Mouse (Mus musculus) hindbrain, postnatal 0 days (tissue): ENCODE measurements around the gene Hspb1. TPM values are rescaled to one million over a fixed set of nuclear protein-coding genes. Genes with fewer than 3 reads are reported as not detected.

Source experiments
- ATAC-seq: fragments of 200-750 bp; cut with Nextera tagmentation; 2 replicates; pipeline ENCODE4 v1.8.0; 2017; ENCODE audit warnings: mild to moderate bottlenecking, moderate TSS enrichment, moderate library complexity
- DNase-seq: peaks from one replicate; pipeline ENCODE4 v3.0.0-alpha.2; 2015; ENCODE audit warnings: low spot score
- H3K27ac ChIP-seq: fragments of 300-500 bp; sonication (generic); 2 replicates; pipeline ENCODE4 v1.5.1; 2014; ENCODE audit warnings: mild to moderate bottlenecking
- H3K27me3 ChIP-seq: fragments of 300-500 bp; sonication (generic); 2 replicates; pipeline ENCODE4 v1.6.1; 2014; ENCODE audit warnings: low read length, mixed read lengths; ENCODE audit not compliant: insufficient read depth
- H3K36me3 ChIP-seq: fragments of 300-500 bp; sonication (generic); 2 replicates; pipeline ENCODE4 v1.6.1; 2014; ENCODE audit warnings: low read length, mixed read lengths; ENCODE audit not compliant: insufficient read depth
- H3K4me1 ChIP-seq: fragments of 300-500 bp; sonication (generic); 2 replicates; pipeline ENCODE4 v1.6.1; 2014; ENCODE audit warnings: antibody characterized with exemption, low read length, mixed read lengths; ENCODE audit not compliant: insufficient read depth
- H3K4me2 ChIP-seq: fragments of 300-500 bp; sonication (generic); 2 replicates; pipeline ENCODE4 v1.6.1; 2014; ENCODE audit warnings: low read depth, mild to moderate bottlenecking, low read length, moderate library complexity, mixed read lengths
- H3K4me3 ChIP-seq: fragments of 300-500 bp; sonication (generic); 2 replicates; pipeline ENCODE4 v1.5.1; 2014; ENCODE audit warnings: low read length
- H3K9ac ChIP-seq: fragments of 300-500 bp; sonication (generic); replicated peaks from 2 replicates; pipeline ENCODE4 v1.6.1; 2014; ENCODE audit warnings: mild to moderate bottlenecking, low read length, moderate library complexity, mixed read lengths
- H3K9me3 ChIP-seq: fragments of 300-500 bp; sonication (generic); 2 replicates; pipeline ENCODE4 v1.6.1; 2016; ENCODE audit warnings: low read length, mixed read lengths
- CTCF ChIP-seq: IDR thresholded peaks from 2 replicates; pipeline ENCODE4 v1.5.1; 2016; ENCODE audit warnings: antibody characterized with exemption, control low read depth, low read depth
- WGBS: fragments of 180-500 bp; shearing (Covaris S2); extraction: QIAGEN DNeasy Blood & Tissue Kit; methylation state at CpG from one replicate; pipeline ENCODE4 v1.1.7; 2014; 5-methylcytosine and 5-hydroxymethylcytosine counted together
- polyA plus RNA-seq: library from polyadenylated mRNA; unstranded; fragments of >200 nt; fragmentation: Nextera tagmentation; extraction: Ambion mirVana; gene quantifications from 2 replicates; pipeline ENCODE4 v1.2.1, GENCODE M21; 2015
- total RNA-seq: library from RNA; depleted of rRNA; stranded (reverse); fragments of >200 nt; gene quantifications from 2 replicates; pipeline ENCODE4 v1.2.3, GENCODE M21; 2014

Hspb1 gene
- total and polyA plus RNA-seq, 2 experiments from 2014 or later: 28.0 to 29.6 TPM

GRCm38 (mm10) chr5:135931526-135931925, 43.8 kb downstream of the Hspb1 start:
- no peak for ATAC-seq
- Histone ChIP-seq H3K36me3 (peaks cover 23% of the 10 kb centered on the region; the same call in 1 of the 2 replicates), H3K4me2 (peak overlapping the region; percentile 54)

GRCm38 (mm10) chr5:135932359-135932758, 44.6 kb downstream of the Hspb1 start:
- H3K36me3 ChIP-seq: peaks cover 19% of the 10 kb centered on the region; the same call in 1 of the 2 replicates
- H3K4me3 ChIP-seq: peak overlapping the region; percentile 49
- WGBS: 42% methylated on average over 2 of the region's 2 CpGs
- no peaks in the 10 kb centered on the region for H3K9me3 ChIP-seq
- H3K9ac ChIP-seq: peak overlapping the region; percentile 75
- TF ChIP-seq CTCF: peak; percentile 10; the same call in 1 of the 2 replicates
- H3K27me3 ChIP-seq: no peaks in the 10 kb centered on the region
- no peak overlapping the region; the same call in 1 of the 2 replicates for H3K27ac ChIP-seq
- DNase-seq (peak; percentile 74), ATAC-seq (no peak)
- H3K4me2 ChIP-seq: peak overlapping the region; percentile 54
- peaks cover 16% of the 10 kb centered on the region for H3K4me1 ChIP-seq

More at GRCm38 (mm10) chr5:135931526-135931925, 43.8 kb downstream of the Hspb1 start:
- TF ChIP-seq CTCF: no peak
- no peak for DNase-seq
- H3K9me3 ChIP-seq: no peaks in the 10 kb centered on the region
- no peaks in the 10 kb centered on the region for H3K27me3 ChIP-seq
- peak overlapping the region; percentile 6; the same call in 1 of the 2 replicates for H3K4me3 ChIP-seq
- H3K4me1 ChIP-seq: peaks cover 16% of the 10 kb centered on the region
- H3K9ac ChIP-seq: no peak overlapping the region; the same call in 1 of the 2 replicates
- H3K27ac ChIP-seq: no peak overlapping the region
- WGBS: 83% methylated on average over 9 of the region's 9 CpGs

- H3K4me3 ChIP-seq: peak overlapping the region; percentile 49
- WGBS: 8% methylated on average over 12 of the region's 12 CpGs
- H3K9me3 ChIP-seq: no peaks in the 10 kb centered on the region
- peaks cover 17% of the 10 kb centered on the region; the same call in 1 of the 2 replicates for H3K36me3 ChIP-seq
- H3K4me2 ChIP-seq: peak overlapping the region; percentile 54
- peak overlapping the region; percentile 98 for H3K27ac ChIP-seq
- TF ChIP-seq CTCF: no peak
- DNase-seq: no peak
- peak overlapping the region; percentile 75 for H3K9ac ChIP-seq
- H3K27me3 ChIP-seq: no peaks in the 10 kb centered on the region
- peaks cover 16% of the 10 kb centered on the region for H3K4me1 ChIP-seq
- ATAC-seq: no peak
These were observed 45.6 kb downstream of the Hspb1 start for GRCm38 (mm10) chr5:135933222-135933899.

- TF ChIP-seq CTCF: no peak
- peak overlapping the region; percentile 49 for H3K4me3 ChIP-seq
- 1% methylated on average over 34 of the region's 35 CpGs for WGBS
- peak; percentile 78 for ATAC-seq
- H3K27me3 ChIP-seq: no peaks in the 10 kb centered on the region
- peaks cover 16% of the 10 kb centered on the region for H3K4me1 ChIP-seq
- H3K9ac ChIP-seq: peak overlapping the region; percentile 75
- H3K9me3 ChIP-seq: no peaks in the 10 kb centered on the region
- H3K4me2 ChIP-seq: peak overlapping the region; percentile 54
- DNase-seq: peak; percentile 81
- peaks cover 17% of the 10 kb centered on the region; the same call in 1 of the 2 replicates for H3K36me3 ChIP-seq
- peak overlapping the region; percentile 98 for H3K27ac ChIP-seq
These were observed 46.3 kb downstream of the Hspb1 start for GRCm38 (mm10) chr5:135933900-135934441.

GRCm38 (mm10) chr5:135934481-135935175, 46.9 kb downstream of the Hspb1 start, which contains the start of gene Ywhag:
TSS of gene Ywhag (minus strand) at chr5:135934616.
- Histone ChIP-seq H3K27me3 (no peaks in the 10 kb centered on the region), H3K9me3 (no peaks in the 10 kb centered on the region), H3K4me3 (peak within 1 kb of the TSS; percentile 49), H3K9ac (peak within 1 kb of the TSS; percentile 75), H3K27ac (peak within 1 kb of the TSS; percentile 98), H3K4me1 (peaks cover 16% of the 10 kb centered on the region), H3K36me3 (peaks cover 16% of the 10 kb centered on the region; the same call in 1 of the 2 replicates), H3K4me2 (peak within 1 kb of the TSS; percentile 54)
- ATAC-seq: peak; percentile 94
- TF ChIP-seq CTCF: peak; percentile 74
- peak; percentile 98 for DNase-seq
- WGBS: 1% methylated on average over 41 of the region's 48 CpGs

GRCm38 (mm10) chr5:135935176-135935523, 47.4 kb downstream of the Hspb1 start:
- 47% methylated on average over 7 of the region's 7 CpGs for WGBS
- DNase-seq (no peak), ATAC-seq (peak; percentile 22; the same call in 1 of the 2 replicates)
- peak overlapping the region; percentile 54 for H3K4me2 ChIP-seq
- H3K27me3 ChIP-seq: no peaks in the 10 kb centered on the region
- H3K9ac ChIP-seq: peak overlapping the region; percentile 75
- no peak for TF ChIP-seq CTCF
- H3K4me3 ChIP-seq: peak overlapping the region; percentile 49
- peaks cover 13% of the 10 kb centered on the region for H3K4me1 ChIP-seq
- peak overlapping the region; percentile 98 for H3K27ac ChIP-seq
- H3K36me3 ChIP-seq: peaks cover 11% of the 10 kb centered on the region; the same call in 1 of the 2 replicates
- H3K9me3 ChIP-seq: no peaks in the 10 kb centered on the region
